Mouse (Mus musculus): ENCODE measurements around the gene Hs1bp3. TPM values are rescaled to one million over a fixed set of nuclear protein-coding genes. Genes with fewer than 3 reads are reported as not detected.

Gene Hs1bp3
- total and polyA plus RNA-seq, 2 experiments from 2014 or later, result 9.5 to 9.7 TPM

DNA sequence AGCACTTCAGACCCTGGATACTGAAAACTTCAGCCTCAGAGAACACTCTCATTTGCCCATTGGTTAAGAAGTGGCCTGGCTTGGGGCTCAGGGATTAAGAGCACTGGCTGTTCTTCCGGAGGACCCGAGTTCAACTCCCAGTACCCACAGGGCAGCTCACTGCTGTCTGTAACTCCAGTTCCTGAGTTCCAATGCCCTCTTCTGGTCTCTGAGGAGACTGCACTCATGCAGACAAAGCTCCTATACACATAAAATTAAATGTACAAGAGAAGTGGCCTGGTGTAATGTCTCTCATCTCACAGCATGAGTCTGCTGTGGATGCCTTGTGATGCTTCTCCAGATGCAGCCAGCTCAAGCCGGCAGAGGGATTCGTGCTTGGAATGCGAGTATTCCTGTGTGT, 3.3 kb downstream of the Hs1bp3 start:
- no peaks in the 10 kb centered on the region for H3K27me3 ChIP-seq (ENCODE audit: control insufficient read depth, insufficient read depth, low read length)
- H3K4me1 ChIP-seq (ENCODE audit: control insufficient read depth, insufficient read depth), result no peaks in the 10 kb centered on the region; the same call in 1 of the 2 replicates
- no peak overlapping the region for H3K4me2 ChIP-seq (ENCODE audit: low read depth, low read length)
- H3K9me3 ChIP-seq (replicated peaks; ENCODE audit: control insufficient read depth, low read length), result no peaks in the 10 kb centered on the region
- H3K36me3 ChIP-seq (replicated peaks; ENCODE audit: control insufficient read depth, insufficient read depth, low read length), result peaks cover 27% of the 10 kb centered on the region
- H3K27ac ChIP-seq (ENCODE audit: low read depth), result no peak overlapping the region
- ATAC-seq (ENCODE audit: insufficient read depth, low read depth), result no peak
- H3K4me3 ChIP-seq (ENCODE audit: low read depth, low read length), result no peak overlapping the region
- TF ChIP-seq EP300 (IDR thresholded peaks at IDR 0.05; ENCODE audit: low read depth), result no peak
- TF ChIP-seq CTCF (IDR thresholded peaks at IDR 0.05; ENCODE audit: low read depth), result peak; percentile 14; the same call in 1 of the 2 replicates
- H3K9ac ChIP-seq (replicated peaks; ENCODE audit: low read depth, low read length), result no peak overlapping the region
- 87% methylated on average over 5 of the region's 5 CpGs for WGBS
- DNase-seq (ENCODE audit: low spot score), result no peak

DNA sequence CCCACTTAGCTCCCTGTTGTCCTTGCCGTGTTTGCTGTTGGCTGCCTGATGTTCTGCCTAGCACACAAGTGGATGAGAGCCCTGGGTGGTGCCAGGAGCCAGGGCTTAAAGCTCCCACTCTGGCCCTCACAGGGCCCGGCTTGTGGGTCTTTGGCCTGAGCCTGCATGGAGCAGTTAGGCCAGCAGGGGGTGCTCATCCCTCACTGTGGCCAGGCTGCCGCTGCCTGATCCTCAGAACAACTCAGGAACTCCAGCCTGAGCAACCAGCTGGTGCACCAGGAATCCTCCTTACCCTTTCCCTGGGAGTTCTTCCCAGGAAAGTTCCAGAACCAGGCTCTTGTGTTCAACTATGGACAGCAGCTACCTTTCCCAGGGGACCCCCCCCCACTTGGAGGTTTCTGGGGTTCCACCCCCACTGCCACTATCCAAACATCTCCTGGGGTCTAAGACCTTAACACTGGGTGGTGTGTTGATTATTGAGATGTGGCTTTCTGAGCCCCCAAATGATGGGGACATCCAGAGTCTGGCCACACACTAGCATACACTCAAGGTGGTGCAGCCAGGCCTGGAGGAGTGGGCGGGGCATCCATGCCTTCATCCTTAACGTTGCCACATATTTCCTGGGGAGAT, 7.0 kb downstream of the Hs1bp3 start:
- DNase-seq (ENCODE audit: low spot score) (peak; percentile 43), ATAC-seq (ENCODE audit: insufficient read depth, low read depth) (peak; percentile 66)
- Histone ChIP-seq H3K27me3 (ENCODE audit: control insufficient read depth, insufficient read depth, low read length) (no peaks in the 10 kb centered on the region), H3K4me1 (ENCODE audit: control insufficient read depth, insufficient read depth) (no peaks in the 10 kb centered on the region), H3K4me2 (ENCODE audit: low read depth, low read length) (no peak overlapping the region), H3K9ac (replicated peaks; ENCODE audit: low read depth, low read length) (no peak overlapping the region), H3K27ac (ENCODE audit: low read depth) (no peak overlapping the region), H3K9me3 (replicated peaks; ENCODE audit: control insufficient read depth, low read length) (no peaks in the 10 kb centered on the region), H3K4me3 (ENCODE audit: low read depth, low read length) (no peak overlapping the region), H3K36me3 (replicated peaks; ENCODE audit: control insufficient read depth, insufficient read depth, low read length) (peaks cover 45% of the 10 kb centered on the region)
- TF ChIP-seq EP300 (IDR thresholded peaks at IDR 0.05; ENCODE audit: low read depth), result no peak
- TF ChIP-seq CTCF (IDR thresholded peaks at IDR 0.05; ENCODE audit: low read depth), result peak; percentile 92
- WGBS, result 38% methylated on average over 5 of the region's 5 CpGs

DNA sequence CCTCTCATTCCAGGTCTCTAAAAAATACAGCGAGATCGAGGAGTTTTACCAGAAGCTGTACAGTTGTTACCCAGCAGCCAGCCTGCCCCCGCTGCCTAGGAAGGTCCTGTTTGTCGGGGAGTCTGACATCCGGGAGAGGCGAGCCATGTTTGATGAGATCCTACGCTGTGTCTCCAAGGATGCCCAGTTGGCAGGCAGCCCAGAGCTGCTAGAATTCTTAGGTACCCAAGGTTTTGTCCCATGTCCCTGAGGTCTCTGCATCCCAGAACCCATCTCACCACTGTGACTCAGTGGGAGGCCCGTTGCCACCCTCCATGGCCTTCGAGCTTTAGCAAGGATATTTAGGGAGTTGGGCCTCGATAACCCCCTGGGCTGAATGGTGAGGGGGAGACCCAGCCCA, 8.3 kb downstream of the Hs1bp3 start:
- Histone ChIP-seq H3K36me3 (replicated peaks; ENCODE audit: control insufficient read depth, insufficient read depth, low read length) (peaks cover 47% of the 10 kb centered on the region), H3K4me2 (ENCODE audit: low read depth, low read length) (no peak overlapping the region), H3K9ac (replicated peaks; ENCODE audit: low read depth, low read length) (no peak overlapping the region), H3K9me3 (replicated peaks; ENCODE audit: control insufficient read depth, low read length) (no peaks in the 10 kb centered on the region), H3K27ac (ENCODE audit: low read depth) (no peak overlapping the region), H3K4me3 (ENCODE audit: low read depth, low read length) (no peak overlapping the region), H3K4me1 (ENCODE audit: control insufficient read depth, insufficient read depth) (no peaks in the 10 kb centered on the region), H3K27me3 (ENCODE audit: control insufficient read depth, insufficient read depth, low read length) (no peaks in the 10 kb centered on the region)
- no peak for TF ChIP-seq CTCF (IDR thresholded peaks at IDR 0.05; ENCODE audit: low read depth)
- TF ChIP-seq EP300 (IDR thresholded peaks at IDR 0.05; ENCODE audit: low read depth), result no peak
- 84% methylated on average over 10 of the region's 10 CpGs for WGBS
- ATAC-seq (ENCODE audit: insufficient read depth, low read depth), result no peak
- no peak for DNase-seq (ENCODE audit: low spot score)

DNA sequence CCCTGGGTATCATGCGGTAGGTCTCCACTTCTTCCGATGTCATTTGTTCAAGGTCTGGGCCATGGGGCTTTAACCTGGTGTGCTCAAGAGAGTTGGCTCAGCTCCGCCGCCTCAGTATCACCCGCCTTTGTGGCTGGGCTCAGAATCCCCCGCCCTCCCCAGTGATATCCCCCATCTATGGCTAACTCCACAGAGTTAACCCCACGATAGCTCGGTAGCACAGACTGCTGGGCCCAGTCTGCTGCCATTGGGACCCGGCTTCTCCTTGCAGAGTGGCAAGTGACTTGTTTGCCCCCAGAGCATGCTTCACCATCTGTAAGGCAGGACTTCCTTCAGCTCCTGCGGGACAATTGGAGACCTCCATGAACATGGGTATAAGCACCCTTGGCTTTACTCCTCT, 10.9 kb downstream of the Hs1bp3 start:
- ATAC-seq (ENCODE audit: insufficient read depth, low read depth) (no peak), DNase-seq (ENCODE audit: low spot score) (no peak)
- H3K27me3 ChIP-seq (ENCODE audit: control insufficient read depth, insufficient read depth, low read length), result no peaks in the 10 kb centered on the region
- no peaks in the 10 kb centered on the region for H3K9me3 ChIP-seq (replicated peaks; ENCODE audit: control insufficient read depth, low read length)
- no peak overlapping the region for H3K4me3 ChIP-seq (ENCODE audit: low read depth, low read length)
- H3K9ac ChIP-seq (replicated peaks; ENCODE audit: low read depth, low read length), result no peak overlapping the region
- H3K27ac ChIP-seq (ENCODE audit: low read depth), result no peak overlapping the region
- H3K36me3 ChIP-seq (replicated peaks; ENCODE audit: control insufficient read depth, insufficient read depth, low read length), result peaks cover 42% of the 10 kb centered on the region
- no peak overlapping the region for H3K4me2 ChIP-seq (ENCODE audit: low read depth, low read length)
- no peaks in the 10 kb centered on the region; the same call in 1 of the 2 replicates for H3K4me1 ChIP-seq (ENCODE audit: control insufficient read depth, insufficient read depth)
- TF ChIP-seq EP300 (IDR thresholded peaks at IDR 0.05; ENCODE audit: low read depth) (no peak), CTCF (IDR thresholded peaks at IDR 0.05; ENCODE audit: low read depth) (no peak)
- WGBS, result 87% methylated on average over 10 of the region's 10 CpGs

DNA sequence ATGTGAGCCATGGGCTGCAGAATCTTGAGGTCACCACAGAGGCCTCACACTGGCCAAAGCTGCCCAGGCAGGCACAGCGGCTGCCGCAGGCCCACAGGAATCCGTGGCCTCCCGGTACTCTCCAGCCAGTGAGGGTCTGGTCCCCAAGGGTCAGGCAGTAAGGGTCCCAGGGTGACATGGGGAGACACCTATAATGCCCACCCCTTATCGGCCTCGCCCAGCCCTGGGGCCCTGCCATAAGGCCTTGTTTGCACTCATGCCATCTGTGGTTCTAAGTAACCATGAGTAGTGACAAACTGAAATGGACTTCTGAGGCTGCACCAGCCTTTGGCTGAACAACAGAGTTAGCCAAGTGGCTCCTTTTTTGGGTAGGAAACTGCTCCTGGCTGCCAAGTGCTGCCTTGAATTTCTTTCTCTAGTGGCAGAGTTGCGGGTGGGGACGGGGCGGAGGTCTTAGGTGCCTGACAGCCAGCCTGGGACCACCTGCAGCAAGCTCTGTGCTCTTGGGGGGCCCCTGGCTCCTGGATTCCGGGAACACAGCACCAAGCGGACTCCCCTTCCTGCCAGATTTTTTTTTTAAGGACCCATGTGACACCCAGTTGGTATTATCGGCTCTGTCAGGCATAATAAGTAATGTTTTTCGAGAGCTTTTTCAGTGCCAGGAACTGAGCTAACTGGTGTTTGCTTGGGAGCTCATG, 12.2 kb downstream of the Hs1bp3 start:
- TF ChIP-seq EP300 (IDR thresholded peaks at IDR 0.05; ENCODE audit: low read depth) (no peak), CTCF (IDR thresholded peaks at IDR 0.05; ENCODE audit: low read depth) (no peak)
- H3K27ac ChIP-seq (ENCODE audit: low read depth), result no peak overlapping the region
- H3K27me3 ChIP-seq (ENCODE audit: control insufficient read depth, insufficient read depth, low read length), result no peaks in the 10 kb centered on the region
- no peaks in the 10 kb centered on the region for H3K9me3 ChIP-seq (replicated peaks; ENCODE audit: control insufficient read depth, low read length)
- no peak for DNase-seq (ENCODE audit: low spot score)
- H3K4me3 ChIP-seq (ENCODE audit: low read depth, low read length), result no peak overlapping the region
- no peak overlapping the region for H3K4me2 ChIP-seq (ENCODE audit: low read depth, low read length)
- ATAC-seq (ENCODE audit: insufficient read depth, low read depth), result no peak
- WGBS, result 90% methylated on average over 13 of the region's 13 CpGs
- H3K4me1 ChIP-seq (ENCODE audit: control insufficient read depth, insufficient read depth), result no peaks in the 10 kb centered on the region; the same call in 1 of the 2 replicates
- peaks cover 41% of the 10 kb centered on the region for H3K36me3 ChIP-seq (replicated peaks; ENCODE audit: control insufficient read depth, insufficient read depth, low read length)
- H3K9ac ChIP-seq (replicated peaks; ENCODE audit: low read depth, low read length), result no peak overlapping the region
